Mouse (Mus musculus) cortical plate, adult 2 months (tissue): ENCODE results near the gene Samd4.

Source experiments
- CTCF ChIP-seq: fragments of 200-500 bp; IDR thresholded peaks from 2 replicates; pipeline ENCODE4 v1.5.1; 2011; ENCODE audit warnings: mild to moderate bottlenecking, control low read depth, low read length; ENCODE audit not compliant: insufficient read depth; ENCODE audit errors: extremely low read depth
- POLR2A ChIP-seq: fragments of 200-500 bp; IDR thresholded peaks from 2 replicates; pipeline ENCODE4 v1.6.1; 2011; ENCODE audit warnings: mild to moderate bottlenecking, low read length, control low read depth; ENCODE audit not compliant: insufficient read depth; ENCODE audit errors: extremely low read depth

- TF ChIP-seq POLR2A (no peak), CTCF (no peak)
Measured at GRCm38 (mm10) chr14:46883871-46884441, 1.3 kb downstream of the Samd4 start.
